In the genomic region with DNA sequence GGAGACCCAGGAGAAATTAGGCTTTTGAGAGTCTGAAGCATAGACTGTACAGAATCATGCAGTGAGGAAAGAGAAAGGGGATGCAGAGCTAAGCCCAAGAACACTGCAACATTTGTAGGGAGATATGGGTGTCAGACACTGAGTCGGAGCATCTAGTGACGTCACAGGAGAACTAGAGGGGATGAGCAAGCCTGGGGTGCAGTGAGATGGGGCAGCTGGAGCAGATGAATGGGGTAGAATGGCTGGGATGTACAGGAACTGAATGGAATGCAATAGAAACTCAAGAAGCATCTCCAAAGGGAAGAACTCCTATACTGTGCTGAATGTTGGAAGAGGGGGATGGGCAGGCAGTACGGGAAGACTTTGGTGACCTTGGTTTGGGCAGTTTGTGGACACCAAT, we compare ENCODE assay signal across 14 mouse cellular contexts.
"Had no signal": no experiment of that assay in that cellular context is flagged by ENCODE, and none has a peak within 500 bp of the region (broad histone marks: within the 10 kb centered on the region; RNA-seq: fewer than 3 reads in every experiment).

No protein-coding gene starts in this region.

- H3K27ac ChIP-seq: midbrain, embryonic 10.5 days; midbrain, embryonic 13.5 days; midbrain, embryonic 15.5 days; neural tube, embryonic 12.5 days; stomach, embryonic 15.5 days; stomach, postnatal 0 days had no signal

- H3K4me3 ChIP-seq: midbrain, embryonic 10.5 days; midbrain, embryonic 13.5 days; midbrain, embryonic 15.5 days; neural tube, embryonic 12.5 days; stomach, embryonic 15.5 days had no signal

- H3K36me3 ChIP-seq: midbrain, embryonic 10.5 days; midbrain, embryonic 13.5 days; midbrain, embryonic 15.5 days; neural tube, embryonic 12.5 days; stomach, embryonic 15.5 days had no signal

- H3K9ac ChIP-seq: lung, embryonic 14.5 days; midbrain, embryonic 13.5 days; midbrain, embryonic 15.5 days; neural tube, embryonic 12.5 days; stomach, embryonic 15.5 days had no signal

- H3K4me2 ChIP-seq: lung, embryonic 14.5 days; midbrain, embryonic 13.5 days; midbrain, embryonic 15.5 days; neural tube, embryonic 12.5 days; stomach, embryonic 15.5 days had no signal

- ATAC-seq: midbrain, embryonic 13.5 days; midbrain, embryonic 15.5 days had no signal

- DNase-seq: lung, adult 18-20 months; lung, embryonic 14.5 days; lung, postnatal 10 days; lung, postnatal 4 days; right cerebral cortex, postnatal 14 days; thymus, adult 2 months; thymus, postnatal 25 days; thymus, postnatal 4 days had no signal

- H3K9me3 ChIP-seq: midbrain, embryonic 10.5 days; midbrain, embryonic 13.5 days; midbrain, embryonic 15.5 days; neural tube, embryonic 12.5 days; stomach, embryonic 15.5 days had no signal

- H3K27me3 ChIP-seq: midbrain, embryonic 13.5 days; midbrain, embryonic 15.5 days; neural tube, embryonic 12.5 days; stomach, embryonic 15.5 days had no signal

- H3K4me1 ChIP-seq: midbrain, embryonic 10.5 days; midbrain, embryonic 13.5 days; midbrain, embryonic 15.5 days; neural tube, embryonic 12.5 days; stomach, embryonic 15.5 days had no signal
